In the genomic region with DNA sequence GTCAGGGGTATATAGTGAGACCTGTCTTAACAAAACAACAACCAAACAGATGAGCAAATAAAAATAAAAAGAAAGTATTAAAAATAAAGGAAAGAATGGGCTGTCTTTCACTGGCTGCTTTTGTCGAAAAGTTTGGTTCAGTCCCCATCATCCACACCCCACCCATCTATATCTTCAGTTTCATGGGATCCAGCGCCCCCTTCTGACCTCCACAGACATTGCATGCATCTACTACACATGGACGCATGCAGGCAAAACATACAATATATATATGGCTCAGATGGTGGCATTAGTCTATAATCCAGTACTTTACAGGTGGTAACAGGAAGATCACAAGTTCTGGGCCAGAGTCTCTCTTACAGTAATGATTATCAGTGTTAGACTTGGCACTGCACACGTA, we compare ENCODE assay signal across 10 mouse cellular contexts. TPM values are rescaled to one million over a fixed set of nuclear protein-coding genes. Genes with fewer than 3 reads are reported as not detected.
DNase-seq lines count a peak whose midpoint lies in the region; ATAC-seq and TF ChIP-seq lines count a peak whose summit lies in the region.
"Had no signal": no experiment of that assay in that cellular context is flagged by ENCODE, and none has a peak within 500 bp of the region (broad histone marks: within the 10 kb centered on the region; RNA-seq: fewer than 3 reads in every experiment).

No protein-coding gene starts in this region.

- H3K4me3 ChIP-seq in bone marrow, adult 2 months (replicated peaks; ENCODE audit: control insufficient read depth, low read depth, low read length) = no peak overlapping the region
- H3K4me3 ChIP-seq in lung, embryonic 14.5 days (ENCODE audit: low read depth, low read length) = no peak overlapping the region
- H3K4me3 ChIP-seq: heart, embryonic 13.5 days had no signal

- H3K36me3 ChIP-seq in lung, embryonic 14.5 days (ENCODE audit: insufficient read depth) = no peaks in the 10 kb centered on the region
- H3K36me3 ChIP-seq: heart, embryonic 13.5 days had no signal

- WGBS in bone marrow, adult 2 months = 28% methylated on average over 4 of the region's 4 CpGs
- 49% methylated on average over 4 of the region's 4 CpGs for WGBS in lung, embryonic 14.5 days

- H3K4me2 ChIP-seq in lung, embryonic 14.5 days = no peak overlapping the region
- H3K4me2 ChIP-seq: heart, embryonic 13.5 days had no signal

- H3K4me1 ChIP-seq in bone marrow, adult 2 months (ENCODE audit: control insufficient read depth, insufficient read depth, low read length) = no peaks in the 10 kb centered on the region
- H3K4me1 ChIP-seq in lung, embryonic 14.5 days (ENCODE audit: insufficient read depth) = no peaks in the 10 kb centered on the region
- H3K4me1 ChIP-seq: heart, embryonic 13.5 days had no signal

- no peaks in the 10 kb centered on the region for H3K27me3 ChIP-seq in lung, embryonic 14.5 days (ENCODE audit: insufficient read depth, low read length)

- peak; percentile 35 to 40 for DNase-seq in cerebellum, postnatal 36 days
- DNase-seq in cerebellum, postnatal 4 days (ENCODE audit: low spot score in 2 of 2) = no peak
- DNase-seq in 416B (ENCODE audit: low read depth) = peak; percentile 83
- peak; percentile 38 for DNase-seq in lung, embryonic 14.5 days
- DNase-seq in thymus, adult 18-20 months = peak; percentile 30 to 43
- DNase-seq in urinary bladder, postnatal 14 days (ENCODE audit: low spot score) = no peak
- DNase-seq in frontal cortex, postnatal 14 days (ENCODE audit: low spot score in 2 of 2) = no peak

- H3K9me3 ChIP-seq in lung, embryonic 14.5 days (ENCODE audit: low read depth, low read length) = no peaks in the 10 kb centered on the region
- H3K9me3 ChIP-seq: heart, embryonic 13.5 days had no signal

- no peak for ATAC-seq in lung, embryonic 14.5 days (ENCODE audit: insufficient read depth)

- TF ChIP-seq CTCF in bone marrow, adult 2 months (IDR thresholded peaks at IDR 0.05; ENCODE audit: control insufficient read depth, insufficient read depth, low read length) = peak; percentile 71
- TF ChIP-seq CTCF in lung, embryonic 14.5 days (IDR thresholded peaks at IDR 0.05; ENCODE audit: low read depth) = peak; percentile 54

- TF ChIP-seq POLR2A in bone marrow, adult 2 months (IDR thresholded peaks at IDR 0.05; ENCODE audit: borderline replicate concordance, control insufficient read depth, low read depth, low read length) = no peak

- no peak overlapping the region for H3K27ac ChIP-seq in bone marrow, adult 2 months (ENCODE audit: control insufficient read depth, insufficient read depth, low read depth, low read length, poor library complexity)
- no peak overlapping the region for H3K27ac ChIP-seq in lung, embryonic 14.5 days (ENCODE audit: low read depth)
- H3K27ac ChIP-seq: heart, embryonic 13.5 days; macrophage had no signal

- no peak overlapping the region for H3K9ac ChIP-seq in lung, embryonic 14.5 days
- H3K9ac ChIP-seq: heart, embryonic 13.5 days had no signal

RNA-seq across cellular contexts. Expression of gene Sema6c, which starts 6.4 kb away (rescaled TPM):
- 0.49 and 1.2 TPM in 2 replicates for polyA plus RNA-seq in bone marrow, adult 2 months (2011; ENCODE audit: insufficient read depth, insufficient read length, low replicate concordance, missing spikeins)
- polyA plus RNA-seq in lung, embryonic 14.5 days (2014; fragmentation: Nextera tagmentation; extraction: Ambion mirVana) = 3.7 and 5.4 TPM in 2 replicates
- polyA plus RNA-seq: macrophage had no signal

RNA-seq across cellular contexts. Expression of gene Tnfaip8l2, which starts 11.7 kb away (rescaled TPM):
- polyA plus RNA-seq in bone marrow, adult 2 months (2011; ENCODE audit: insufficient read depth, insufficient read length, low replicate concordance, missing spikeins) = 11.7 and 41.8 TPM in 2 replicates
- polyA plus RNA-seq in lung, embryonic 14.5 days (2014; fragmentation: Nextera tagmentation; extraction: Ambion mirVana) = 3.2 and 4.2 TPM in 2 replicates

RNA-seq across cellular contexts. Expression of gene Lysmd1, which starts 20.0 kb away (rescaled TPM):
- 9.4 and 10.9 TPM in 2 replicates for polyA plus RNA-seq in bone marrow, adult 2 months (2011; ENCODE audit: insufficient read depth, insufficient read length, low replicate concordance, missing spikeins)
- polyA plus RNA-seq in lung, embryonic 14.5 days (2014; fragmentation: Nextera tagmentation; extraction: Ambion mirVana) = 8.2 and 9.4 TPM in 2 replicates

RNA-seq across cellular contexts. Expression of gene Scnm1, which starts 20.1 kb away (rescaled TPM):
- polyA plus RNA-seq in bone marrow, adult 2 months (2011; ENCODE audit: insufficient read depth, insufficient read length, low replicate concordance, missing spikeins) = 72.6 and 130 TPM in 2 replicates
- 62.7 and 67.9 TPM in 2 replicates for polyA plus RNA-seq in lung, embryonic 14.5 days (2014; fragmentation: Nextera tagmentation; extraction: Ambion mirVana)

RNA-seq across cellular contexts. Expression of gene Tmod4, which starts 29.6 kb away (rescaled TPM):
- 4.5 and 6.1 TPM in 2 replicates for polyA plus RNA-seq in bone marrow, adult 2 months (2011; ENCODE audit: insufficient read depth, insufficient read length, low replicate concordance, missing spikeins)
- 1.2 and 1.9 TPM in 2 replicates for polyA plus RNA-seq in lung, embryonic 14.5 days (2014; fragmentation: Nextera tagmentation; extraction: Ambion mirVana)
- polyA plus RNA-seq: macrophage had no signal

Comparison
In these comparisons a context has a peak if more than half of its experiments do, and no peak if none do; other contexts are left out.
1. DNase-seq: peak in cerebellum, postnatal 36 days (2 of 2), 416B (single experiment), lung, embryonic 14.5 days (single experiment) and thymus, adult 18-20 months (2 of 2); none in cerebellum, postnatal 4 days (0 of 2), urinary bladder, postnatal 14 days (single experiment) and frontal cortex, postnatal 14 days (0 of 2).